Mouse (Mus musculus): ENCODE data around the gene Mrps18c. TPM values are rescaled to one million over a fixed set of nuclear protein-coding genes. Genes with fewer than 3 reads are reported as not detected.

Gene Mrps18c
- polyA plus RNA-seq (2015; fragmentation: Nextera tagmentation; extraction: Ambion mirVana), result 105 and 134 TPM in 2 replicates

- H3K4me2 ChIP-seq (ENCODE audit: low read depth, low read length), result peak within 1 kb of the TSS; percentile 90
- peak within 1 kb of the TSS; percentile 92 for H3K4me3 ChIP-seq (ENCODE audit: low read depth, low read length)
- H3K36me3 ChIP-seq (ENCODE audit: control insufficient read depth, insufficient read depth), result peaks cover 17% of the 10 kb centered on the region
- no peaks in the 10 kb centered on the region for H3K9me3 ChIP-seq (replicated peaks; ENCODE audit: control insufficient read depth, low read length)
- H3K27me3 ChIP-seq (ENCODE audit: control insufficient read depth, insufficient read depth, low read depth, low read length), result no peaks in the 10 kb centered on the region
- peaks cover 10% of the 10 kb centered on the region for H3K4me1 ChIP-seq (ENCODE audit: control insufficient read depth, low read depth, low read length)
- H3K9ac ChIP-seq (ENCODE audit: low read depth, low read length), result peak within 1 kb of the TSS; percentile 84
- under 1% methylated on average over 67 of the region's 67 CpGs for WGBS (ENCODE audit: insufficient replicate concordance)
- ATAC-seq (ENCODE audit: low read depth), result peak; percentile 97
- H3K27ac ChIP-seq (ENCODE audit: low read length), result peak within 1 kb of the TSS; percentile 61
Observed at GRCm38 (mm10) chr5:100798165-100798860, at the start of gene Mrps18c, which contains the start of gene Helq. Gene Mrps18c (plus strand): TSS chr5:100798627. Gene Helq (minus strand): TSS chr5:100798598.

GRCm38 (mm10) chr5:100750617-100751255, 47.7 kb upstream of the Mrps18c start:
- no peak overlapping the region for H3K27ac ChIP-seq (ENCODE audit: low read length)
- H3K4me1 ChIP-seq (ENCODE audit: control insufficient read depth, low read depth, low read length), result no peaks in the 10 kb centered on the region
- no peaks in the 10 kb centered on the region for H3K36me3 ChIP-seq (ENCODE audit: control insufficient read depth, insufficient read depth)
- no peak overlapping the region for H3K4me2 ChIP-seq (ENCODE audit: low read depth, low read length)
- ATAC-seq (ENCODE audit: low read depth), result peak; percentile 24; the same call in 1 of the 2 replicates
- no peaks in the 10 kb centered on the region for H3K27me3 ChIP-seq (ENCODE audit: control insufficient read depth, insufficient read depth, low read depth, low read length)
- H3K9ac ChIP-seq (ENCODE audit: low read depth, low read length), result no peak overlapping the region
- H3K4me3 ChIP-seq (ENCODE audit: low read depth, low read length), result no peak overlapping the region
- 34% methylated on average over 10 of the region's 10 CpGs for WGBS (ENCODE audit: insufficient replicate concordance)
- no peaks in the 10 kb centered on the region for H3K9me3 ChIP-seq (replicated peaks; ENCODE audit: control insufficient read depth, low read length)

GRCm38 (mm10) chr5:100751655-100752054, 46.8 kb upstream of the Mrps18c start:
- Histone ChIP-seq H3K4me2 (ENCODE audit: low read depth, low read length) (no peak overlapping the region), H3K4me1 (ENCODE audit: control insufficient read depth, low read depth, low read length) (no peaks in the 10 kb centered on the region), H3K9me3 (replicated peaks; ENCODE audit: control insufficient read depth, low read length) (no peaks in the 10 kb centered on the region), H3K9ac (ENCODE audit: low read depth, low read length) (no peak overlapping the region), H3K4me3 (ENCODE audit: low read depth, low read length) (no peak overlapping the region), H3K27me3 (ENCODE audit: control insufficient read depth, insufficient read depth, low read depth, low read length) (no peaks in the 10 kb centered on the region), H3K27ac (ENCODE audit: low read length) (no peak overlapping the region), H3K36me3 (ENCODE audit: control insufficient read depth, insufficient read depth) (no peaks in the 10 kb centered on the region)
- WGBS (ENCODE audit: insufficient replicate concordance), result 53% methylated on average over 4 of the region's 4 CpGs
- ATAC-seq (ENCODE audit: low read depth), result no peak

GRCm38 (mm10) chr5:100753407-100753806, 45.0 kb upstream of the Mrps18c start:
- Histone ChIP-seq H3K4me1 (ENCODE audit: control insufficient read depth, low read depth, low read length) (no peaks in the 10 kb centered on the region), H3K9me3 (replicated peaks; ENCODE audit: control insufficient read depth, low read length) (no peaks in the 10 kb centered on the region), H3K9ac (ENCODE audit: low read depth, low read length) (no peak overlapping the region), H3K4me2 (ENCODE audit: low read depth, low read length) (no peak overlapping the region), H3K27ac (ENCODE audit: low read length) (no peak overlapping the region), H3K4me3 (ENCODE audit: low read depth, low read length) (no peak overlapping the region), H3K36me3 (ENCODE audit: control insufficient read depth, insufficient read depth) (no peaks in the 10 kb centered on the region), H3K27me3 (ENCODE audit: control insufficient read depth, insufficient read depth, low read depth, low read length) (no peaks in the 10 kb centered on the region)
- WGBS (ENCODE audit: insufficient replicate concordance), result 31% methylated on average over 7 of the region's 7 CpGs
- no peak for ATAC-seq (ENCODE audit: low read depth)

- H3K4me3 ChIP-seq (ENCODE audit: low read depth, low read length), result no peak overlapping the region
- 75% methylated on average over 5 of the region's 5 CpGs for WGBS (ENCODE audit: insufficient replicate concordance)
- H3K27me3 ChIP-seq (ENCODE audit: control insufficient read depth, insufficient read depth, low read depth, low read length), result no peaks in the 10 kb centered on the region
- H3K36me3 ChIP-seq (ENCODE audit: control insufficient read depth, insufficient read depth), result peaks cover 6% of the 10 kb centered on the region; the same call in 1 of the 2 replicates
- ATAC-seq (ENCODE audit: low read depth), result no peak
- no peak overlapping the region for H3K9ac ChIP-seq (ENCODE audit: low read depth, low read length)
- no peaks in the 10 kb centered on the region for H3K9me3 ChIP-seq (replicated peaks; ENCODE audit: control insufficient read depth, low read length)
- no peak overlapping the region for H3K4me2 ChIP-seq (ENCODE audit: low read depth, low read length)
- no peaks in the 10 kb centered on the region for H3K4me1 ChIP-seq (ENCODE audit: control insufficient read depth, low read depth, low read length)
- no peak overlapping the region for H3K27ac ChIP-seq (ENCODE audit: low read length)
Observed at GRCm38 (mm10) chr5:100758121-100758520, 40.3 kb upstream of the Mrps18c start.

- ATAC-seq (ENCODE audit: low read depth), result no peak
- Histone ChIP-seq H3K36me3 (ENCODE audit: control insufficient read depth, insufficient read depth) (peaks cover 21% of the 10 kb centered on the region), H3K27me3 (ENCODE audit: control insufficient read depth, insufficient read depth, low read depth, low read length) (no peaks in the 10 kb centered on the region), H3K9me3 (replicated peaks; ENCODE audit: control insufficient read depth, low read length) (no peaks in the 10 kb centered on the region), H3K4me1 (ENCODE audit: control insufficient read depth, low read depth, low read length) (no peaks in the 10 kb centered on the region), H3K9ac (ENCODE audit: low read depth, low read length) (no peak overlapping the region), H3K4me2 (ENCODE audit: low read depth, low read length) (no peak overlapping the region), H3K27ac (ENCODE audit: low read length) (no peak overlapping the region), H3K4me3 (ENCODE audit: low read depth, low read length) (no peak overlapping the region)
- 78% methylated on average over 10 of the region's 10 CpGs for WGBS (ENCODE audit: insufficient replicate concordance)
Observed at GRCm38 (mm10) chr5:100760049-100760663, 38.3 kb upstream of the Mrps18c start.

GRCm38 (mm10) chr5:100761736-100762135, 36.7 kb upstream of the Mrps18c start:
- Histone ChIP-seq H3K4me2 (ENCODE audit: low read depth, low read length) (no peak overlapping the region), H3K36me3 (ENCODE audit: control insufficient read depth, insufficient read depth) (peaks cover 21% of the 10 kb centered on the region), H3K9ac (ENCODE audit: low read depth, low read length) (no peak overlapping the region), H3K4me1 (ENCODE audit: control insufficient read depth, low read depth, low read length) (no peaks in the 10 kb centered on the region), H3K27ac (ENCODE audit: low read length) (no peak overlapping the region), H3K9me3 (replicated peaks; ENCODE audit: control insufficient read depth, low read length) (no peaks in the 10 kb centered on the region), H3K4me3 (ENCODE audit: low read depth, low read length) (no peak overlapping the region), H3K27me3 (ENCODE audit: control insufficient read depth, insufficient read depth, low read depth, low read length) (no peaks in the 10 kb centered on the region)
- ATAC-seq (ENCODE audit: low read depth), result no peak
- WGBS (ENCODE audit: insufficient replicate concordance), result 78% methylated on average over 7 of the region's 7 CpGs

GRCm38 (mm10) chr5:100766026-100766425, 32.4 kb upstream of the Mrps18c start:
- WGBS (ENCODE audit: insufficient replicate concordance), result 87% methylated on average over 7 of the region's 7 CpGs
- Histone ChIP-seq H3K27ac (ENCODE audit: low read length) (no peak overlapping the region), H3K9me3 (replicated peaks; ENCODE audit: control insufficient read depth, low read length) (no peaks in the 10 kb centered on the region), H3K27me3 (ENCODE audit: control insufficient read depth, insufficient read depth, low read depth, low read length) (no peaks in the 10 kb centered on the region), H3K4me1 (ENCODE audit: control insufficient read depth, low read depth, low read length) (no peaks in the 10 kb centered on the region), H3K4me3 (ENCODE audit: low read depth, low read length) (no peak overlapping the region), H3K9ac (ENCODE audit: low read depth, low read length) (no peak overlapping the region), H3K36me3 (ENCODE audit: control insufficient read depth, insufficient read depth) (peaks cover 29% of the 10 kb centered on the region), H3K4me2 (ENCODE audit: low read depth, low read length) (no peak overlapping the region)
- ATAC-seq (ENCODE audit: low read depth), result no peak

GRCm38 (mm10) chr5:100771575-100771974, 26.9 kb upstream of the Mrps18c start:
- Histone ChIP-seq H3K36me3 (ENCODE audit: control insufficient read depth, insufficient read depth) (peaks cover 18% of the 10 kb centered on the region), H3K4me3 (ENCODE audit: low read depth, low read length) (no peak overlapping the region), H3K27ac (ENCODE audit: low read length) (no peak overlapping the region), H3K9me3 (replicated peaks; ENCODE audit: control insufficient read depth, low read length) (no peaks in the 10 kb centered on the region), H3K4me1 (ENCODE audit: control insufficient read depth, low read depth, low read length) (no peaks in the 10 kb centered on the region), H3K4me2 (ENCODE audit: low read depth, low read length) (no peak overlapping the region), H3K9ac (ENCODE audit: low read depth, low read length) (no peak overlapping the region), H3K27me3 (ENCODE audit: control insufficient read depth, insufficient read depth, low read depth, low read length) (no peaks in the 10 kb centered on the region)
- WGBS (ENCODE audit: insufficient replicate concordance), result 75% methylated on average over 4 of the region's 4 CpGs
- no peak for ATAC-seq (ENCODE audit: low read depth)
